Mouse (Mus musculus) MEL (cell line): Measurements from ENCODE around the gene Mcm2. TPM values are rescaled to one million over a fixed set of nuclear protein-coding genes. Genes with fewer than 3 reads are reported as not detected.

Source experiments
- DNase-seq: peaks from one replicate; pipeline ENCODE4 v3.0.0; 2011; ENCODE audit warnings: low read depth, low spot score
- H3K27ac ChIP-seq: 2 replicates; pipeline ENCODE4 v1.5.1; 2012; ENCODE audit warnings: low read depth, mild to moderate bottlenecking, control low read depth, low read length, moderate library complexity; ENCODE audit not compliant: control insufficient read depth
- H3K27me3 ChIP-seq, 2 experiments: fragments of 150-350 bp in 1 of 2; sonication (generic) in 1 of 2; 2 replicates each; pipeline ENCODE4 v1.6.1; 2012; ENCODE audit warnings: low read length in 2 of 2, mild to moderate bottlenecking in 2 of 2, improper control_type of control experiment in 1 of 2, moderate library complexity in 1 of 2; ENCODE audit not compliant: insufficient read depth in 2 of 2, control insufficient read depth in 1 of 2
- H3K36me3 ChIP-seq, 2 experiments: 2 replicates each; pipeline ENCODE4 v1.6.1; 2012 to 2014; ENCODE audit warnings: low read length in 2 of 2, improper control_type of control experiment in 1 of 2, inconsistent platforms in 1 of 2, mild to moderate bottlenecking in 1 of 2; ENCODE audit not compliant: insufficient read depth in 2 of 2, control insufficient read depth in 1 of 2
- H3K4me1 ChIP-seq, 2 experiments: fragments of 150-350 bp in 1 of 2; sonication (generic) in 1 of 2; 2 replicates each; pipeline ENCODE4 v1.6.1; 2012; ENCODE audit warnings: low read length in 2 of 2, improper control_type of control experiment in 1 of 2, mild to moderate bottlenecking in 1 of 2; ENCODE audit not compliant: insufficient read depth in 2 of 2, control insufficient read depth in 1 of 2
- H3K4me3 ChIP-seq, 2 experiments: fragments of 150-350 bp in 1 of 2; sonication (generic) in 1 of 2; 2 replicates each; pipeline ENCODE4 v1.5.1; 2012; ENCODE audit warnings: low read depth in 2 of 2, low read length in 2 of 2, mild to moderate bottlenecking in 2 of 2, moderate library complexity in 2 of 2, control low read depth in 1 of 2, improper control_type of control experiment in 1 of 2; ENCODE audit not compliant: control insufficient read depth in 1 of 2, insufficient read depth in 1 of 2
- H3K79me2 ChIP-seq: 2 replicates; pipeline ENCODE4 v1.6.1; 2012; ENCODE audit warnings: mild to moderate bottlenecking, low read length, moderate library complexity; ENCODE audit not compliant: control insufficient read depth, poor library complexity, insufficient read depth
- H3K9ac ChIP-seq: 2 replicates; pipeline ENCODE4 v1.6.1; 2012; ENCODE audit warnings: low read depth, mild to moderate bottlenecking, control low read depth, low read length, moderate library complexity; ENCODE audit not compliant: control insufficient read depth, poor library complexity, severe bottlenecking
- H3K9me3 ChIP-seq: fragments of 150-350 bp; sonication (generic); replicated peaks from 2 replicates; pipeline ENCODE4 v1.6.1; 2012; ENCODE audit warnings: mild to moderate bottlenecking, low read length, improper control_type of control experiment, moderate library complexity; ENCODE audit not compliant: insufficient read depth
- CTCF ChIP-seq, 3 experiments: IDR thresholded peaks in 2 of 3; conservative IDR thresholded peaks in 1 of 3; 2 replicates each; pipeline ENCODE4 v1.5.1; 2011 to 2012; ENCODE audit warnings: low read length in 3 of 3, low read depth in 2 of 3, mild to moderate bottlenecking in 2 of 3, improper control_type of control experiment in 1 of 3, inconsistent platforms in 1 of 3, mixed read lengths in 1 of 3, moderate library complexity in 1 of 3; ENCODE audit not compliant: control insufficient read depth in 1 of 3, insufficient read depth in 1 of 3, poor library complexity in 1 of 3, severe bottlenecking in 1 of 3
- ELF1 ChIP-seq: IDR thresholded peaks from 2 replicates; pipeline ENCODE4 v1.6.1; 2014; ENCODE audit warnings: low read depth, mild to moderate bottlenecking, inconsistent platforms, low read length, improper control_type of control experiment, moderate library complexity
- ETS1 ChIP-seq: IDR thresholded peaks from 2 replicates; pipeline ENCODE4 v1.6.1; 2012; ENCODE audit warnings: low read depth, mild to moderate bottlenecking, inconsistent platforms, low read length, improper control_type of control experiment, moderate library complexity
- GATA1 ChIP-seq: IDR thresholded peaks from 2 replicates; pipeline ENCODE4 v1.6.1; 2011; ENCODE audit warnings: low read depth, low read length, improper control_type of control experiment
- JUND ChIP-seq: IDR thresholded peaks from 2 replicates; pipeline ENCODE4 v1.6.1; 2011; ENCODE audit warnings: low read depth, mild to moderate bottlenecking, improper control_type of control experiment, low read length
- MAZ ChIP-seq: IDR thresholded peaks from 2 replicates; pipeline ENCODE4 v1.6.1; 2012; ENCODE audit warnings: low read depth, mild to moderate bottlenecking, inconsistent platforms, low read length, improper control_type of control experiment
- MXI1 ChIP-seq: IDR thresholded peaks from 2 replicates; pipeline ENCODE4 v1.6.1; 2011; ENCODE audit warnings: mild to moderate bottlenecking, low read depth, low read length, improper control_type of control experiment
- POLR2AphosphoS2 ChIP-seq: IDR thresholded peaks from 2 replicates; pipeline ENCODE4 v1.6.1; 2011; ENCODE audit warnings: low read length, improper control_type of control experiment
- RAD21 ChIP-seq: IDR thresholded peaks from 2 replicates; pipeline ENCODE4 v1.6.1; 2011; ENCODE audit warnings: mild to moderate bottlenecking, low read depth, low read length, improper control_type of control experiment
- SIN3A ChIP-seq: IDR thresholded peaks from 2 replicates; pipeline ENCODE4 v1.6.1; 2012; ENCODE audit warnings: low read length, improper control_type of control experiment, inconsistent platforms
- SMC3 ChIP-seq: IDR thresholded peaks from 2 replicates; pipeline ENCODE4 v1.6.1; 2011; ENCODE audit warnings: low read depth, low read length, improper control_type of control experiment
- TAL1 ChIP-seq: IDR thresholded peaks from 2 replicates; pipeline ENCODE4 v1.6.1; 2012; ENCODE audit warnings: mild to moderate bottlenecking, inconsistent platforms, low read length, moderate library complexity, mixed read lengths
- USF1 ChIP-seq: IDR thresholded peaks from 2 replicates; pipeline ENCODE4 v1.6.1; 2014; ENCODE audit warnings: low read depth, mild to moderate bottlenecking, inconsistent platforms, low read length, improper control_type of control experiment, moderate library complexity
- ZC3H11A ChIP-seq: IDR thresholded peaks from 2 replicates; pipeline ENCODE4 v1.6.1; 2012; ENCODE audit warnings: low read depth, mild to moderate bottlenecking, inconsistent platforms, low read length, improper control_type of control experiment
- polyA plus RNA-seq, 2 experiments: library from polyadenylated mRNA; stranded (reverse) in 1 of 2; unstranded in 1 of 2; fragments of >175 nt in 1 of 2; fragments of >200 nt in 1 of 2; gene quantifications; 2 replicates each; pipeline versions ENCODE4 v1.2.1 to v1.2.4; 2012; ENCODE audit warnings: low replicate concordance in 2 of 2, low read depth in 1 of 2; ENCODE audit not compliant: insufficient read length in 2 of 2, insufficient read depth in 1 of 2, missing spikeins in 1 of 2
- total RNA-seq: library from RNA; depleted of rRNA; stranded (reverse); fragments of 300-350 nt; gene quantifications from 2 replicates; pipeline ENCODE4 v1.2.3, GENCODE M21; 2012

Gene Mcm2
- total and polyA plus RNA-seq, 3 experiments = 110 to 268 (median 242) TPM

DNA sequence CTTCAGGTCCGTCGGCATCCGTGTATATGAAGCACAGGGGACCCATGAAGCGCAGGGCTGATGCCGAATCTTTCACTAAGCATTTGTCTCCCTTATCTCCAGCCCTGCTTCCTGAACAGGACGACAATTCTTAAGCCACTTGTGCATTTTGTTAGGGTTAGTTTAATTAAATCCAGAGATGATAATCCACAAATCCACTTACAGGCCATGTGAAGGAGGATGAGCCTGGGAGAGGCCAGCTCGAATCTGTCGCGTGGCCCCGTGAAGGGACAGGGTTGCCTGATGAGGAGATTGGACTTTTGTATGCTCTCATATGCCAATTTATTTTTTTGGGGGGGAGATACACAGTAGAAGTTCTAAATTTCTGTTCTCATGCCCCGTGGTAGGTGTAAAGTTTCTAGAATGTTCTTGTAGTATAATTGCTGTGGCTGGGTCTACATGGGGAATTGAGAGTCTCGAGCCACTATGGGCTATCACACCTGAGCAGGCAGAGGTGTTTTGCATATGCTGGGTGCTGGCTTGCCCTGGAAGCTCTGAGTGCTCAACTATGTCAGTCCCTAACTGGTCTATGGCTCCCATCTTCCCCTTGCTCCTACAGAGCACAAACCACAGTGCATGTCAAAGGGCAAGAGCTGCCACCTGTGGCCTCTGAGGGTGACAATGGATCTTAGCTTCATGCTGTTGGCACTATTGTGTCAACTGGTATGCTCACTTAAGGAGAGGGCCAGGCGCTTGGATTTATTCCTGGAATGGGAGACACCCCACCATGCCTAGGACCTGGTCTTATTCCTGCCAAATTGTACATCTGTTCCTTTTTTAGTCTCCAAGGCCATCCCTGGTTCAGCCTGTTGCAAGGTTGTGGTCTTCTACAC lies 38.0 kb upstream of the Mcm2 start:
- H3K27me3 ChIP-seq = peaks cover 0 to 1% of the 10 kb centered on the region in 2 experiments; a peak in 2 of 4 replicates
- H3K9ac ChIP-seq = no peak overlapping the region
- H3K36me3 ChIP-seq = no peaks in the 10 kb centered on the region
- no peak for DNase-seq
- H3K4me3 ChIP-seq = no peak overlapping the region
- TF ChIP-seq GATA1 (no peak), ELF1 (no peak), MAZ (no peak), CTCF (IDR thresholded peaks at IDR 0.05 in 2 of 3, conservative IDR thresholded peaks at IDR 0.05 in 1 of 3; ENCODE audit: control insufficient read depth in 1 of 3, insufficient read depth in 1 of 3, low read depth in 2 of 3, low read length in 3 of 3, poor library complexity in 1 of 3, severe bottlenecking in 1 of 3) (no peak), MXI1 (no peak), POLR2AphosphoS2 (no peak), TAL1 (no peak), ETS1 (no peak)
- TF ChIP-seq, all 39 proteins: peak for 0
- Histone ChIP-seq H3K4me1 (0 out of 4 replicates have a peak, but pooled peaks cover 0 to 5% of the 10 kb centered on the region in 2 experiments), H3K27ac (no peak overlapping the region), H3K9me3 (no peaks in the 10 kb centered on the region), H3K79me2 (no peaks in the 10 kb centered on the region)

DNA sequence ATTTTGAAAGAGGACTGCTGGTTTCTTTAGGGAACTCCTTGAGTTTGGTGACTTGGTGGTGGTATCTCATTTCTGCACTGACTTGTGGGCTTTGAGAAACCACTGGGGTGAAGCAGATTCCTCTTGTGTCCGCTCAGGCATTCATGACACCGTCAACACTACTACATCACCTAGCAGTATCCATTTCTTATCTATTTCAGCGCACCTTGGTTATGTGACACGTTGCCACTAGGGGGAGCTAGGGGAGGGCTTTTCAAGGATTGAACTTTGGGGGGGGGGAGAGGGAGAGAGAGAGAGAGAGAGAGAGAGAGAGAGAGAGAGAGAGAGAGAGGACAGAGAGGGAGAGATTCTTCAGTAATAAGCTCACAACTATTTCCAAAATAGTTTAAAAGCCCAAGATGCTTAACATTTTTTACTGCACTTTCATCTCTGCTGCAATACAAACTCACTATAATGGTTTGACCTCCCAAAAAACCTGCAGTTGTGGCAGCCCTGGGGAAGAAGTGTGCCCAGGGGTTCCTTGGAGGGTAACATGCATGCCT lies 37.2 kb upstream of the Mcm2 start:
- no peak overlapping the region for H3K27ac ChIP-seq
- DNase-seq = peak; percentile 56
- no peaks in the 10 kb centered on the region for H3K9me3 ChIP-seq
- no peak overlapping the region for H3K9ac ChIP-seq
- no peak overlapping the region for H3K4me3 ChIP-seq
- peak; percentile 73; the same call in 1 of the 2 replicates for TF ChIP-seq JUND
- peak; percentile 28; the same call in 1 of the 2 replicates for TF ChIP-seq ZC3H11A
- TF ChIP-seq MAZ = peak; percentile 89; the same call in 1 of the 2 replicates
- TF ChIP-seq RAD21 = peak; percentile 45
- TF ChIP-seq GATA1 = 0 out of 2 replicates have a peak, but pooled peaks have one; percentile 36
- TF ChIP-seq SMC3 = peak; percentile 70
- no peak for TF ChIP-seq SIN3A
- no peak for TF ChIP-seq USF1
- peak; percentile 47 to 66 (median 65) for TF ChIP-seq CTCF (IDR thresholded peaks at IDR 0.05 in 2 of 3, conservative IDR thresholded peaks at IDR 0.05 in 1 of 3; ENCODE audit: control insufficient read depth in 1 of 3, insufficient read depth in 1 of 3, low read depth in 2 of 3, low read length in 3 of 3, poor library complexity in 1 of 3, severe bottlenecking in 1 of 3)
- TF ChIP-seq, all 39 proteins: peak for 7
- Histone ChIP-seq H3K4me1 (0 out of 4 replicates have a peak, but pooled peaks cover 0 to 5% of the 10 kb centered on the region in 2 experiments), H3K79me2 (no peaks in the 10 kb centered on the region), H3K27me3 (peaks cover 0 to 3% of the 10 kb centered on the region in 2 experiments; a peak in 2 of 4 replicates), H3K36me3 (no peaks in the 10 kb centered on the region)
